Mouse (Mus musculus): ENCODE measurements at regions not wholly inside any gene's neighbourhood (a gene's known extent, or its start where the extent isn't known, plus 50 kb on each side); places are given as distances from the start of the nearest gene placed in this dataset.

DNA sequence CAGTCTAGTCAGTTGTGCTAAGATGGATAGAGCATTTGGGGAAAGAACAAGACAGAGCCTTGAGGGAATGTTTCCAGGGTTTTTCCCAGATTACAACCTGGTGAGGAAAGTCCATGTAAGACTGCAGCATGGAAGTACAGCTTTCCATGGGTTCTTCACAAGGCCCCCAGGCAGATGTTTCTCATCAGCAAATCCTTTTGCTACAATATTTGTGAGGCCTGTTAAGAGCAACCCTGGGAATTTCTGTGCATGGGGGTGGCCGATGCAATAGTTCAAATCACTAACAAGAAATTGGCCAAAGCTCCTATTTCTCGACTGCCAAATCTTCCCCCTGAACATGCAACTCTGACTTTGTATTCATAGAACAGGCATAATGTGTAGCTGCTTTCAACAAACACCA lies 546.0 kb downstream of the Nr2f2 start:
- DNase-seq = no peak

DNA sequence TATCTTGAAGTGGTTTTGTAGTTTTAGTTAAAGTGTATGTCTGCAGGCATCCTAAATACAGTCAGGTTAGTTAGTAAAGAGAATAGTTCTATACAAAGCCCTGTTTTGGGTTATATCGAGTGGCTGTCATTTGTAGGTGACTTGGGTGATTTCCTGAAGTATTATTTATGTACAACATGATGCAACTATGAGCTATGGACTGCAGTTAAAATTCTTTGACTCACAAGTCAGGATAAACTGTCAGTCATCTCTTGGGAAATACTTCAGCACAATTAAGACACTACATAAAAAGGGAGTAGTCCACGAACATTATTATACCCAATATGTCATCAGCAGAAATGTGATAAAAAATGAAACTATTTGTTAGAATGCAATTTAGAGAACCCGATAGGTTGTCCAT lies 554.2 kb downstream of the Nr2f2 start:
- DNase-seq = no peak

DNA sequence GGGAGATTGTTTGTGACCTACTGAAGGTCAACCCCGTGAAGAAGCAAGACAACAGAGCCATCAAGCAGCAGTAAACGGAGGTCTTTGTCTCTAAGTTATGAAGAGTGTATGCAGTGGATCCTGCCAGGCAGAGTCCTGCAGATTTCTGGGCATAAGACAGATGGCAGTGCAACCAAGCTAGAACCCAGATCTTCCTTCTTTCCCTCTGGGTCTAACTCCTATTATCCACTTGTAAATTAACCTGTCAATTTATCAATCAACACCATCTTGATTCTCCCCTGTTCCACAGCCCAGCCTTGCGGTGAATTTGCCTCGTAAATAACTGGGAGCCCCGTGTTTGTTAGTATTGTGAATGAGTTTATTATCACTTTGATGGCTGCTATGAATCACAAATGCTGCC lies 555.7 kb downstream of the Nr2f2 start:
- no peak for DNase-seq

DNA sequence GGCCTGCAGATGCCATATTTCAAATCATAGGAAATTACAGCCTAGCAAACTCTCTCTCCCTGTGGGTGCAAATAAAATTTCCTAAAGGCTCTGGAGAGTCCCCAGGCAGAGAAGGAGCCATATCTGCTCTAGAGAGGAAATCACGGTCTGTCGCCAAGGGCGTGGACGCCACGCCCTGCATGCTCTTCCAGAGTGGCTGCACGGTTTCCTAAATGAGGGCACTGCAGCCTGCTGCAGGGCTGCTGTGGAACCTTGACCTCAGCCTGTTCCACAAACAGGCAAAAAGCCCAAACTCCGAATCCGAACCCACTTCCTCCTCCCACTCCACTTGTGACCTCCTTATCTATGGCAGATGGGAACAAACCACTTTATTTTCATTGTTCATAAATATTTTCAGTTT lies 559.3 kb downstream of the Nr2f2 start:
- DNase-seq = peak; percentile 41 to 73

DNA sequence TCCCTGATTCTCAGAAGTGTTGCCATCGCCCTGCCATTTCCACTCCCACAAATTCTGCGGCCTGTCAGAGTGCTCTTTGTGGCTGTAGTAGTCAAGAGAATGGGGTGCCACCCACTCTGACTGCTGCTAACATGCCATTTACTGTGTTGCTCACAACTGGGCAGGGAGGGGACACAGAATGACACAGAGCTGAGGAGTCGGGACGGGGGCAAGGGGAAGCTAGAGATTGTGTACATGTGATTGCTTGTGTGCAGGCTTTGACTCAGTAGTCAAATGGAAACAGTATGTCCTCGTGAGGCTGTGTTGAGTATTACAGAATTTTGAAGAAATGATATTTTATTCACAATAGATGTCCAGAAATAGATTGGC lies 595.6 kb downstream of the Nr2f2 start:
- no peak for DNase-seq

DNA sequence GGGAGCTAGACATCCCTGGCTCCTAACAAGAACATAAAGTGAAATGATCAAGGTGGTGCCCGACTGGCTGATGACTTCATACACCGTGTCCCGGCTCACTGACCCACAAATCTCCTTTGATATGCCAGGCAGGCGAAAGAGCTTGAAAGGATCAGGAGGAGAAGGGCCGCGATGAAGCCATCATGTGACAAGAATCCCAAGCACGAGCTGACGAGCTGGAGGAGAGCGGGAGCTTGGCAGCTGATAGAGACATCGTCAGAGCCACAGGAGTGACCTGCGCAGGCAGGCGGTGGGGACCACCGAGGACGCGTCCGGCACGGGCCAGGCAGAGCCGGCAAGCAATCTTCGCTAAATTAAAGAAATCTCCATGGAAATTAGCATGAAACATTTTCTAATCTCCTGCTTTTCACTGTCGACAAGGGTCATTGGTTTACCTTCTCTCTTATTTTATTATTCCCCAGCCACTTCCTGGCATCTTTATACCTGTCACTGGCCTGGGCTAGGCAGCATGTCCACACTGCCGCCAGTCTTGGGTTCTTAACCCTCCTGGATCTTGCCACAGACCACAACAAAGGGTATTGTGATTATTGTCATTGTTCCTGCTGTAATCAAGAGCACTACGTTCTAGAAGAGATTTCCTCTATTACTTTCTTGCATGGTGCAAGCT lies 596.1 kb downstream of the Nr2f2 start:
- no peak for DNase-seq

DNA sequence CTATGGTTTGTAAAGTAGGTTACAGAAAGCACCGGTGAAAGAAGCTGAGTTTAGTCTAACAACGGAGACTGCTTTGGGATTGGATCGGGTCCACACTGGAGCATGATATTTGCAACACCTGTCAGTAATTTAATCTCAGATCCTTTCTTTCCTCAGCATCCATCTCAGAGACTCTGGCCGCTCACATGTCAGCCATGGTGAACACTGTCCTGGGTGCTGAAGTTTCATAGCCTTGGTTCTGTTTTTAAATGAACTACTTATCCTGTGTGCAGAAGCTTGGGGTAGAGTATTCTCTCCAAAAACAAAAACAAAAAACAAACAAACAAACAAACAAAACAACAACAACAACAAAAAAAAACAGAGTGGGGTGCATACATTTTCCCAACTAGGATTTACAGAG lies 600.1 kb downstream of the Nr2f2 start:
- DNase-seq = no peak

DNA sequence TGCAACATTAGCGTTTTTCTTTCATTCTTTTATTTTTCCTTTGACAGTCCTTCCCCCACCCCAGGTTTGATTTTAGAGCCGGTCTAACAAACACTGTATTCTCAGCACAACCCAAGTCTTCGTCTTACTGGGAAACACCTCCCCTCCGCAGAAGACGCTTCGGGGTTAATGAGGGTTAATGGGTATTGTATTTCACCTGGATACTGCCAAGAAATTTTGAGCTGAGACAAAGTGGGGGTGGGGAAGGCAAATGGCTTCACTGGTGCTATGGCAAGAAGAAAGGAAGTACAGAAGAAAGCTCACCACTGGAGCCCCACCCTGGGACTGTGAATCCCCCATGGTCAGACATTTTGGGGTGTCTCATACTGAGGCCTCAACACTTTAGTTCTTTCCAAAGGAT lies 626.0 kb downstream of the Nr2f2 start:
- DNase-seq = no peak

DNA sequence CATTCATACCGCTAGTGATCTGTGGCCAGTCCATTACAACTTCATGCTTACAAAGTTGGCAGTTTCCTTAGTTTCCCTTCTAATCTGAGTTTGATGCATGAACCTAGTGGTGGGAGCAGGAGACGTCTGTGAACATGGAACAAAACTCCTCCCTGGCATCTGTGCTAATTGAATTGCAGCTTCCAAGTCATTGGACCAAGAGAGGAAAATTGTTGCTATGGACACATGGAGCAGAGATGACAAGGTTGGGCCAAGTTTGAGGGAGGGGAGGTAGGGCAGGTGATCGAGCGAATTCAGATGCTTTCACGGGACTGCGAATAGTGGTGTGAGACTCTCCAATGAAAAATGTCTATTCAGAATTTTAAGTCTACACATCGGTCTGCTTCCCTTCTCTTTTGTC lies 627.5 kb downstream of the Nr2f2 start:
- DNase-seq = no peak

DNA sequence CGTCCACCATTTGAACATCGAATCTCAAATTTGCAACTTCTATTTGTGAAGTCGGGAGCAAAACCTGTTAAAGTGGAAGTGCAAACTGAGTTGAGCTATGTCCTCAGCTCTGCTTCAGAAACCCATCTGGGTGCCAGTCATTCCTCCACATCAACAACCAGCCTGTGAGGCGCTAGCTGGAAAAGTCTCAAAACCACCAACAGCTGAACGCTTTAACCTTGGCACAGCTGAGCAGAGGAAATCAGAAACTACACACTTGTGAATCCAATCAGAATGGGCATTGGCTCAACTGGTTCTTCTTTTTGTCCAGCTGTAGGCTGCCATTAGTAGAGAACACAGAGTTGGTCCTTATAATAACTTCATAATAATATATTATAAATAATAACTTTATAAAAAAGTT lies 651.5 kb downstream of the Nr2f2 start:
- no peak for DNase-seq

DNA sequence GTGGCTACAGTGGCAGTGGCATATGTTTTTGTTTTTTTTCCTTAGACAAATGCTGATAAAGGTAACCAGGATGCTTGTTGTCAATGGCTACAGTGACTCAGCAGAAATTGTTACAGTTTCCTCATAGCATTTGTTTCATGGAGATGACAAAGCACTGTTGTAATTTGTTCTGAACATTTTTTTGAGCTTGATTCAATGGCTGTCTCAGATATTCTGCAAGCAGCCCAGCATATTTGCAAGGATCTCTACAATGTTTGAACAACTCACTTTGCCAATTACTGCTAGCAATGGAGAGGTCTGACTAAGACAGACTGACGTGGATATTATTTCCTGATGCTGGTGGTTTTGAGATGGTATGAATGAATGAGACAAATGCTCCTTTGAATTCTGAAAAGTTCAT lies 696.3 kb downstream of the Nr2f2 start:
- DNase-seq = no peak

DNA sequence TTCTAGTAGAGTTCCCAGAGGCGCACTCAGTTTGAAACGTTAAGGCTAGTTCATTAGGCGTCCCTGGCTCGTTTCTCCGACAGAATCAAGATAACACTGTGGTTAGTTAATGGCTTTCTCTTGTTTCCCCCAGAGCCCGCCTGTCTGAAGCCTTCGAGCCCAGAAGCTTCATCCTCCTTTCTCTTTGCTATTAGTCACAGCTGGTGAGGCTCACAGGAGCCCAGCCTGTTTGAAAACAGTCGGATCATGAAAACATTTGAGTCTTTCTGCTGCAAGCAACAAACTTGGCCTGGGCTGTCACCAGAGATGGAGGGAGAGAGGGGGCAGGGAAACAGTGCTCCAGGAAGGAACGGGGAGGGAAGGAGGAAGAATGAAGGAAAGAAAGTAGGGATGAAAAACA lies 711.0 kb downstream of the Nr2f2 start:
- no peak for DNase-seq

DNA sequence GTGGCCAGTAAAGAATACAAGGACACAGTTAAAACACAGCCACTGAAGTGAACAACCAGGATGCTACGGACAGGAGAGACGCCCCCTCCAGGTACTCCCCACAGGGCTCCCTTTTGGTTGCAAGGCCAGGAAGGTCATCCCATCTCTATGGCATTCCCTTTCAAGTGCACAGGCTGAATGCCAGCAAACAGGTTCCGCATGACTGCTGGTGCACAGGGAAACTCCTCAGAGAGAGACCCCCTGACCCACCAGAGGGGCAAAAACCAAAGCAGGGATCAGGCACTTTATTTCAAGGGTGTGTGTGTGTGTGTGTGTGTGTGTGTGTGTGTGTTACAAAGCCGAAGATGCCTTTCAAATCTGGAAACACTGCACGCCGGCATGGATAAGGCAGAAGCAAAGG lies 721.1 kb downstream of the Nr2f2 start:
- DNase-seq = no peak

DNA sequence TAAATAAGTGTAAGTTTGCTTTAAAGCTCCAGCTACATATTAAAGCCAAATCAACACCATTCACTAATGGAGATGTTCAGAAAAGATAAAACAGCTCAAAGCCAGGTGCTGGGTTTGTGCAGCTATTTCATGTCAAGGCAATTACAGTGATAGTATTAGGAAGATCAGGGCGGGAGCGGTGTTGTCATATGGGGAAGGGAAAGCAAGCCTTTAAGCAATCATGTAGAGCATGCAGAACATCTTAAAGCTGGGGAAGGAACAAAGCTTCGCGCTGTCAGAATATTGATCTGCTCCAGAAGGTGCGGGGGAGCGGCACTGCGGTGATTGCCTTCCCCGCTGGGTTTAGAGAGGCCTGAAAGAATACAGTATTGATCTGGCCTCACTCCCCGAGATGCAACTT lies 724.9 kb downstream of the Nr2f2 start:
- DNase-seq = no peak

DNA sequence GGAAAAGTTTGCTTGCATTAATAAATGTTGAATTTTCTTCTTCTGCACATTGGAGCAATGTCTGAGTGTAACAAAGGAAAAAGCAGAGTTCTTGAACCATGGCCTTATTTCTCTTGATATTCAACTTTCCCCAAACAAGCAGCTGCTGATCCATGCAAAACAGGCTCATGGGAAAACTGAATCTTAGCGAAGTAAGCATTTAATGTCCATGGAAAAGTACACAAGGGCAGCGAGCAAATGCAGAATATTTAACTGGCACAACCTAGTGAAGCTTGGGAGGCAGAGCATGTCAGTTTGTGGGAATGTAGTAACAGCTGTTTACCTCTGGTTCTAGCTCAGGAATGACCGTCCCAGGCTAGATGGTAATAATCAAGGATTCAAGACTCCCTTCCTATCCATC lies 766.7 kb downstream of the Nr2f2 start:
- no peak for DNase-seq

DNA sequence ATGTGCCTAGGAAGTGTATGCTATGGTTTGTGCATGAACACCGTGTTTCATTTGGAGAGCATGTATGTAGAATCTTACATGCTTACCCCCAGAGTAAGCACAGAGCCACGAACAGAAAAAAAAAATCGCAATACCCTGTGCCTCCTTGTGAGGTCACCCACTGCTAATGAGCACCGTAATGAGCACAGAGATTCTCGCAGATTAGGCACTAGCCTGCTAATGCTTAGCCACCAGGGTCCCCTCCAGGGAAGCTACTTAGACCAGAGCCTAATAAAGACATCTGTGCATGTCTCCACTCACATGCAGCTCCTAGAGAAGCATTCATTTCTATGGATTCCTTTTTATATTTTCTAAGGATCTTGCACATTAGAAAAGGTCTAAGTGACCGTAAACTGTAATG lies 780.8 kb downstream of the Nr2f2 start:
- DNase-seq = no peak

DNA sequence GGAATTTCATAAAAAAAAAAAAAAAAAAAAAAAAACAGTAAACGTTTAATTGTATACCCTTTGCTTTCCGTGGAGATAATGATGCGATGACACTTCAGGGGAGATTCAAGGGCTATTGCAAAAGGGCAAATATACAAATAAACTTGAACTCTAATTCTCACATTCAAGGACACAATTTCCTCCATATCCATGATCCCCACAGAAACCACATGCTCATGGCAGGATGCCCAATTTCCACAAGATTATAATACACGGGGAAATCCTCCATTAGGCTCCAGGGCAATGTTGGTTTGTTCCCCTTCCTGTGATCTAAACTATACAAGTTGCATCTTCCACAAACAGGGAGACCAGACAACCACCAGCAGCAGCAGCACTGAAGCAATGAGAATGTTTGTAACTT lies 781.4 kb downstream of the Nr2f2 start:
- no peak for DNase-seq

DNA sequence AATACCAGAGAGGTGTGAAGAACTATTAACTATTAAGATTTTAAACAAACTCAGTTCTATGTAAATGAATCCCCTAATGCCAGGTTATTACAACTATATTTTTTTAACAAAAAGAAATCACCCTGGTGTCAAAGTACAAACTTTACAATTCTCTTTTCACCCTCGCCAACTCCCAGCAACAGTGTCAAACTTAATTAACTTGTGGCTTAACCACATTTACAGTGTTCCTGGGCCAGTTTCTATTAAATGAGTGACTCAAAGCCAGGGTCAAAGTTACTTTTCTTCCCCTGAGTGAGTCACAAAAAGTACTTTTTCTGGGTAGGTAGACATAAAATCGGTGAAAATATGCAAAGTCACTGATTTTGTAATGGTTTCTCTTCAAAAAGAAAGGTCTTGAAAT lies 782.0 kb downstream of the Nr2f2 start:
- DNase-seq = no peak

DNA sequence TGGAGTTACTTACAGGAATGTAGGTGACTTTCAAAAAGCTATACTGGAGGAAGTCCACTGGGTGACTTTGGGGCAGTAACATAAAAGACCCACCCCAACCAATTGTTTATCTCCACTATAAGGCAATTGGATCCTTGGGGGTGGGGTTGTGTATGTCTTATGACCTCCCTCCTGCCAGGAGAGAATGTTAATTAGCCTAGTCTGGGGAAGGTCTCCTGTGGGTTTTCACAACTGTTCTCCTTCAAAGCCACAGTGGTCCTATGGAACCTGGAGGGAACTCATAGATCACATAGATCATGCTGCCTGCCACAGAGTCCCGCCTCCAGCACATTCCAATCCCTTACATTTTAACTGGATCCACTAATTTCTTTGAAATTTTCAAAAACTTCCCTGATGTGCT lies 782.6 kb downstream of the Nr2f2 start:
- no peak for DNase-seq

DNA sequence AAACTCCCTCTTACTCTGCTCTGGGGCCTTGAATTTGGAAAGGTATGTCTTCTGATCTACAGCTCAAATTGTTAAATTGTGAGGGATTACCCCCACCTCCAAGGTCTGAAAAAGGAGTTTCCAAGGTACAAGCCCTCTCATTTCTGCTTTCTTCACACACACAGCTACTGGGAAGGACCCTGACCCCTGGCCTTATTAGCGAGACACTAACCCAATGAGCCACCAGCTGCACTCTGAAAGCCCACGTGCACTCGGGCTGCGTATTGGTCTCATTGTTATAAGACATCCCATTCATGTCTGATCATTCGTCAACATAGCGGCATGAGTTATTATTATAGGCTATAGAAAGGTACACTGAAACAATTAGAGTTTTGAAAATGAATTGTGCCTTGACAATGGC lies 784.9 kb downstream of the Nr2f2 start:
- no peak for DNase-seq

DNA sequence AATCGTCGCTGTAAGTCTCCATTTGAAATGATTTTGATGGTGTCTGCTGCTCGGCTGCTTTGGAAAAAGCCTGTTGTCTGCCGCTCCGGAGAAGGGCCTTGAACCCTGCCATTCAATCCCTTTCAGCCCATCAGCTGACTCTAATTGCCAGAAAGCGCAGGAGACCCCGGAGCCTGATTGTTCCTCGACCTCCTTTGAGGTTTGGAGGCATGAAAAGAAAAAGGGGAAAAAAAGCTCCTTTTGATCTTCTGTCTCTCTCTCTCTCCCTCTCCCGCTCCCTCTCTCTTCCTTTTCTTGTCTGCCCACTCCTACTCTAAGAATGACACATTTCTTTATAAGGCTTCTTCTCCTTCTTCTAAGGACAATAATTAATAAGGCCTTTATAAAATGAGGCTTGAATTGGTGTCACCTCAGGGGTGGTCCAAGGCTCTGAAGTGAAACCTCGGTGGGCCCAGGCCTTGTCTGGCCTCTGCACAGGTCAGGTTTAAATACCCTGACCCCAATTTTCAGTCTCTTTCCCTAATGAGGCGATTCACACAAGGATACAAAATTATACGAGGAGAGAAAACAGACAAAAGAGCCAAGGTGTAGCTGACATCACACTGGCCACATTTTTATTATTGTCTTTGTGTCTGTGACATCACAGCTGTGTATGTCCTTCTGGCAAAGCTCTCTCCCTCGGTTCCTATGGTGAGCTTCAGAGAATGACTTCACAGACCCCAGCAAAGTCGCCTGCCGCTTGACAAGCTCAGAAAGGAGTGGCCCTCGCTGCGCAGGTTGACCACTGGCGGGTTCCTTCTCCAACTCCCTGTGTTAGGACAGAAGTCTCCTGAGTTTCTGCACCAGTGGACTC lies 787.4 kb downstream of the Nr2f2 start:
- no peak for DNase-seq

DNA sequence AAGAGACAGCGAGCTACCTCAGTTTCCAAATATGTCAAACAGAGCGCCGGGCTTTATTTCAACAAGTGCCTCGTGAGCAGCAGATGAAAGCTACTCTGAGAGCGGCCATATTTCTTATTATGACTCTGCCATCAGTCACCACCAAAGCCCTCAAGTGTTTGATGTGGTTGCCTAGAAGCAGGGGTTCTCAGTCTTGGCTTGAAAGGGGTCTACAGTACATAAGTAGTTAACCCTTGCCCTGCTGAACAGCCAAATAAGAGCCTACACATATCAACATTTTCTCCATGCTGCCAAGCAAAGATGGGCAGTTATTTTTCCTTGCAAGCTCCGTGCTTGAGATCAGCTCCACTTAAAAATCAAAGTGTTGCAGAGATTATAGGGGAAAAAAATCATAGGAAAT lies 788.8 kb downstream of the Nr2f2 start:
- DNase-seq = no peak

DNA sequence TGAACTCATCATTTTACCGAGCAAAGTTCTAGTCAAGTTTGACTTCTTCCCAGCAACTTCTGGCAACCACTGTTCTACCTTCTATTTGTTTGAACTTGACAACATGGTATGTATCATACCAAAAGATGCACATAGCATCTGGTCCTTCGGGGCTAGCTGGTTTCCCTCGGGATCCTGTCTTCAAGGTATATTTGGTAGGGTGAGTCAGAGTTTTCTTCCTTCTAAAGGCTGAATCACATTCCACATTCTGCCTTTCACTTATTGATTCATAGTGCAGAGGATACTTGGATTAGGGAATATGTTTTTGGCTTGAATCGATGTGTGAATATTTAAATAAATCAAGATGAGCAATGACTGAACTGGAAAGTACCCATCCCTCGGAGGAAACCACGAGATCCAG lies 789.9 kb downstream of the Nr2f2 start:
- DNase-seq = no peak

DNA sequence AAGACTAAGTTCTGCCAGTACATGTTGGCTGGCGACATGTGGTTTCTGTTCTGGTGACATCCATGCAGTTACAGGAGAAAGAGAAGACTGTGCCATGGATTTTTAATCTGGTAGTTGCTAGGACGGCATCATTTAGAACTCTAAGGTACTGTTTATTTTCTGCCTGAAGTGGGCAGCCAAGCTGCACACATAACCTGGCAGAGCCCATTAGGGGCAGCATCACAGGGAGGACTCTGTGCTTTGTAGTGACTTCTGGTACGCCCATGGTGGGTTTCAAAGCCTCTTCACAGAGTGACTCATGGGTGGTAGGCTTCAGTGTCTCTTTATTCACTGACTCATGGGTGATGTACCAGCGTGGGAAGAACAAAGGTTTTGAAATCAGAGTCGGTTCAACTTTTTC lies 792.8 kb downstream of the Nr2f2 start:
- DNase-seq = no peak
